Mouse (Mus musculus): ENCODE measurements at regions not wholly inside any gene's neighbourhood (a gene's known extent, or its start where the extent isn't known, plus 50 kb on each side); places are given as distances from the start of the nearest gene placed in this dataset.

GRCm38 (mm10) chr17:52149834-52150233 is 316.7 kb upstream of the Satb1 start:
- TF ChIP-seq POLR2A (IDR thresholded peaks at IDR 0.05; ENCODE audit: low read depth, low read length) (no peak), CTCF (conservative IDR thresholded peaks at IDR 0.05; ENCODE audit: insufficient read depth, insufficient read length, low read depth, low read length) (no peak)
